Mouse (Mus musculus): Measurements from ENCODE around the gene Specc1. TPM values are rescaled to one million over a fixed set of nuclear protein-coding genes. Genes with fewer than 3 reads are reported as not detected.

Gene Specc1
- total and polyA plus RNA-seq, 3 experiments = 7.3 to 18.6 (median 15.5) TPM

DNA sequence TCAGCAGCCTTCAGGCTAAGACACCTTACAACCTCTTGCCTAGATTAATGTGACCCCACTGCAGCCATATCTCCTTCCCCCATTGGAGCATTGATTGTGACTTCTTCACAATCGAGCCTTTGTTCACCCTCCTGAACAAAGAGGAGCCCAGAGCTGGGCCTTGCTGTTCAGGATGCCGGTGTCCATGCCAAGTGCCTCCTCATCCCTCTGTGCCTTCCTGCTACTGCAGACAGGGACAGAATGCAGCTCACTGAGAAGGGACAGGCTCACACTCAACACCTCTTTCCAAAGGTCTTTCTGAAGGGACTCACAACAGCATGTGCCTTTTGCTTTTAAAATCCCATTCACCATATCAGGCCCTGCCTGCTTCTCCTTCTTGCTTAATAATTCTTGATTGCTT, 113.0 kb downstream of the Specc1 start:
- no peaks in the 10 kb centered on the region for H3K9me3 ChIP-seq (replicated peaks; ENCODE audit: low read length)
- DNase-seq (ENCODE audit: extremely low read depth) = no peak
- peaks cover 3 to 4% of the 10 kb centered on the region in 2 experiments; a peak in 2 of 4 replicates for H3K4me1 ChIP-seq (ENCODE audit: control insufficient read depth in 1 of 2, insufficient read depth in 2 of 2)
- no peak overlapping the region for H3K27ac ChIP-seq (ENCODE audit: insufficient read depth, low read depth)
- H3K79me2 ChIP-seq (replicated peaks; ENCODE audit: control insufficient read depth, extremely low read depth, insufficient read depth, poor library complexity, severe bottlenecking) = no peaks in the 10 kb centered on the region
- no peaks in the 10 kb centered on the region for H3K36me3 ChIP-seq (replicated peaks in 1 of 2; ENCODE audit: control insufficient read depth in 1 of 2, insufficient read depth in 1 of 2, low read length in 1 of 2)
- H3K4me3 ChIP-seq (replicated peaks in 1 of 3; ENCODE audit: low read depth in 2 of 3, low read length in 2 of 3, poor library complexity in 1 of 3) = no peak overlapping the region
- in situ Hi-C loops (cut with MboI; ENCODE audit: low pct_ligation_motif_present, low pct_unique_long_range_greater_than_20kb, low sequenced_read_pairs) (no loop called here), dilution Hi-C loops (cut with MboI; ENCODE audit: extremely low pct_ligation_motif_present, extremely low pct_unique_long_range_greater_than_20kb, low sequenced_read_pairs) (no loop called here)
- H3K4me2 ChIP-seq (ENCODE audit: insufficient read depth, low read depth, poor library complexity, severe bottlenecking) = no peak overlapping the region
- H3K27me3 ChIP-seq (replicated peaks) = no peaks in the 10 kb centered on the region
- H3K9ac ChIP-seq (ENCODE audit: insufficient read depth, low read depth) = no peak overlapping the region
- no peak for TF ChIP-seq ZC3H11A (IDR thresholded peaks at IDR 0.05; ENCODE audit: low read depth, low read length)
- no peak for TF ChIP-seq POLR2AphosphoS2 (IDR thresholded peaks at IDR 0.05; ENCODE audit: low read depth, low read length)
- no peak for TF ChIP-seq ZNF384 (IDR thresholded peaks at IDR 0.05; ENCODE audit: low read depth, low read length)
- TF ChIP-seq MYC (IDR thresholded peaks at IDR 0.05; ENCODE audit: low read depth, low read length) = no peak
- TF ChIP-seq ETS1 (conservative IDR thresholded peaks at IDR 0.05; ENCODE audit: low read depth, low read length) = no peak
- no peak for TF ChIP-seq USF2 (conservative IDR thresholded peaks at IDR 0.05; ENCODE audit: low read depth, low read length)
- no peak for TF ChIP-seq RAD21 (IDR thresholded peaks at IDR 0.05; ENCODE audit: low read depth, low read length)
- TF ChIP-seq HCFC1 (IDR thresholded peaks at IDR 0.05; ENCODE audit: low read depth, low read length) = no peak
- TF ChIP-seq JUN (IDR thresholded peaks at IDR 0.05; ENCODE audit: insufficient read depth, low read depth, low read length) = no peak
- no peak for TF ChIP-seq ZKSCAN1 (IDR thresholded peaks at IDR 0.05; ENCODE audit: borderline replicate concordance, low read depth, low read length)
- no peak for TF ChIP-seq SIN3A (IDR thresholded peaks at IDR 0.05; ENCODE audit: low read length)
- no peak for TF ChIP-seq ZMIZ1 (IDR thresholded peaks at IDR 0.05; ENCODE audit: low read depth, low read length)
- no peak for TF ChIP-seq TBP (conservative IDR thresholded peaks at IDR 0.05; ENCODE audit: low read depth, low read length)
- no peak for TF ChIP-seq JUND (conservative IDR thresholded peaks at IDR 0.05; ENCODE audit: low read depth, low read length)
- TF ChIP-seq TCF12 (IDR thresholded peaks at IDR 0.05; ENCODE audit: low read depth, low read length) = no peak
- TF ChIP-seq E2F4 (IDR thresholded peaks at IDR 0.05; ENCODE audit: insufficient replicate concordance, low read depth, low read length) = no peak
- TF ChIP-seq POLR2A (IDR thresholded peaks at IDR 0.05; ENCODE audit: low read depth, low read length) = no peak
- TF ChIP-seq RCOR1 (conservative IDR thresholded peaks at IDR 0.05; ENCODE audit: low read depth, low read length) = no peak
- TF ChIP-seq CHD2 (IDR thresholded peaks at IDR 0.05; ENCODE audit: low read length) = no peak

DNA sequence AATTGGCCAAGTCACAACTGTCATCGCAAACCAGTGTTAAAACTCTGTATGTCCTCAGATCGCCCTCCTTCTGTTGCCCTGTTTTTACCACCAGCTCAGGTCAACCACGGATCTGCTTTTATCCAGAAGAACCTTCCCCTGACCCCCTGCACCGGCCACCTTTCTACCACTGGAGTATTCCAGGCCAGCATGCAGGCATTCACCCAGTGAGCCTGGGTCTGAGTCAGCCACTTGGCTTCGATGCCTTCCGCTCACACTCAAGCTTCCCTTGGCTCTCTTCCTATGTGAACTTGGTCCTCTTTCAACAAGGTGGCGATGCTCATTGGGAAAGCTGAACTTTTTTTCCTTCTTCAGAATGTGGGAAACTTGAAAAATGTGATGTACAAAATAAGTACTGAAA, 113.6 kb downstream of the Specc1 start:
- Histone ChIP-seq H3K36me3 (replicated peaks in 1 of 2; ENCODE audit: control insufficient read depth in 1 of 2, insufficient read depth in 1 of 2, low read length in 1 of 2) (no peaks in the 10 kb centered on the region), H3K4me2 (ENCODE audit: insufficient read depth, low read depth, poor library complexity, severe bottlenecking) (no peak overlapping the region), H3K4me3 (replicated peaks in 1 of 3; ENCODE audit: low read depth in 2 of 3, low read length in 2 of 3, poor library complexity in 1 of 3) (no peak overlapping the region), H3K9me3 (replicated peaks; ENCODE audit: low read length) (no peaks in the 10 kb centered on the region), H3K79me2 (replicated peaks; ENCODE audit: control insufficient read depth, extremely low read depth, insufficient read depth, poor library complexity, severe bottlenecking) (no peaks in the 10 kb centered on the region), H3K27me3 (replicated peaks) (no peaks in the 10 kb centered on the region), H3K27ac (ENCODE audit: insufficient read depth, low read depth) (no peak overlapping the region), H3K9ac (ENCODE audit: insufficient read depth, low read depth) (no peak overlapping the region), H3K4me1 (ENCODE audit: control insufficient read depth in 1 of 2, insufficient read depth in 2 of 2) (no peaks in the 10 kb centered on the region)
- in situ Hi-C loops (cut with MboI; ENCODE audit: low pct_ligation_motif_present, low pct_unique_long_range_greater_than_20kb, low sequenced_read_pairs) (no loop called here), dilution Hi-C loops (cut with MboI; ENCODE audit: extremely low pct_ligation_motif_present, extremely low pct_unique_long_range_greater_than_20kb, low sequenced_read_pairs) (no loop called here)
- TF ChIP-seq USF1 (IDR thresholded peaks at IDR 0.05; ENCODE audit: low read depth, low read length) = no peak
- TF ChIP-seq EP300 (IDR thresholded peaks at IDR 0.05; ENCODE audit: low read length) = no peak
- TF ChIP-seq MAZ (IDR thresholded peaks at IDR 0.05; ENCODE audit: low read depth, low read length) = no peak
- no peak for TF ChIP-seq UBTF (IDR thresholded peaks at IDR 0.05; ENCODE audit: low read depth, low read length)
- no peak for TF ChIP-seq BHLHE40 (IDR thresholded peaks at IDR 0.05; ENCODE audit: low read depth, low read length)
- TF ChIP-seq ZNF384 (IDR thresholded peaks at IDR 0.05; ENCODE audit: low read depth, low read length) = no peak
- no peak for TF ChIP-seq E2F4 (IDR thresholded peaks at IDR 0.05; ENCODE audit: insufficient replicate concordance, low read depth, low read length)
- TF ChIP-seq RAD21 (IDR thresholded peaks at IDR 0.05; ENCODE audit: low read depth, low read length) = no peak
- TF ChIP-seq MXI1 (IDR thresholded peaks at IDR 0.05; ENCODE audit: low read depth, low read length) = no peak
- no peak for TF ChIP-seq SIN3A (IDR thresholded peaks at IDR 0.05; ENCODE audit: low read length)
- no peak for TF ChIP-seq ZC3H11A (IDR thresholded peaks at IDR 0.05; ENCODE audit: low read depth, low read length)
- no peak for DNase-seq (ENCODE audit: extremely low read depth)

Data from CH12.LX (cell line).